Comparison of ENCODE assay signal across 18 mouse cellular contexts in the genomic region with DNA sequence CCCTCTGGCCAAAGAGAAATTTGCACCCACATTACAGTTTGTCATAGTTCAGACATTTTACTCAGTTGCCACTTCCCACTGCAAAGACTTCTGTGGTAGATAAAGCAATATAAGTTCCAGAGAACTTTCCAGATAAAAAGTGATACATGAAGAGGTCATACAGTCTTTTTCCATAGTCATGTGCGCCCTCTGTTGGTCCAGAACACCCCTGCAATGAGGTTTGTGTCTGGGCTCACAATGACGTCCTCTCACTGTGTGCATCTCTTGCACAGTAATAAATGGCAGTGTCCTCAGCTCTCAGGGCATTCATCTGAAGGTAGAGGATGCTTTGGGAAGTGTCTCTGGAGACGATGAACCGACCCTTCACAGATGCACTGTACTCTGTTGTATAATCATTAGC.
A peak's percentile ranks its signal among the peaks of the same experiment; 100 is the strongest.
DNase-seq lines count a peak whose midpoint lies in the region; ATAC-seq and TF ChIP-seq lines count a peak whose summit lies in the region.
"Had no signal": no experiment of that assay in that cellular context is flagged by ENCODE, and none has a peak within 500 bp of the region (broad histone marks: within the 10 kb centered on the region; RNA-seq: fewer than 3 reads in every experiment).

No protein-coding gene starts in this region.

- no peak overlapping the region for H3K27ac ChIP-seq in liver, postnatal 0 days (ENCODE audit: low read depth)
- no peak overlapping the region for H3K27ac ChIP-seq in stomach, postnatal 0 days (replicated peaks)
- H3K27ac ChIP-seq: hindbrain, embryonic 10.5 days; neural tube, embryonic 13.5 days had no signal

- H3K4me3 ChIP-seq in liver, postnatal 0 days (ENCODE audit: low read depth, low read length): no peak overlapping the region
- H3K4me3 ChIP-seq in stomach, postnatal 0 days (ENCODE audit: low read depth, low read length): no peak overlapping the region
- H3K4me3 ChIP-seq: hindbrain, embryonic 10.5 days; neural tube, embryonic 13.5 days had no signal

- peak; percentile 26 for TF ChIP-seq CTCF in liver, postnatal 0 days (IDR thresholded peaks at IDR 0.05; ENCODE audit: low read depth)
- TF ChIP-seq CTCF in stomach, postnatal 0 days (IDR thresholded peaks at IDR 0.05; ENCODE audit: low read depth): 0 out of 2 replicates have a peak, but pooled peaks have one; percentile 17

- no peaks in the 10 kb centered on the region for H3K27me3 ChIP-seq in liver, postnatal 0 days (ENCODE audit: insufficient read depth, low read length)
- H3K27me3 ChIP-seq in stomach, postnatal 0 days (ENCODE audit: control insufficient read depth, insufficient read depth, low read length): no peaks in the 10 kb centered on the region
- H3K27me3 ChIP-seq: neural tube, embryonic 13.5 days had no signal

- DNase-seq in CD4-positive, CD25-positive, alpha-beta regulatory T cell, adult 2 months (ENCODE audit: low read depth, low spot score): peak; percentile 20
- no peak for DNase-seq in liver, postnatal 0 days
- no peak for DNase-seq in liver
- DNase-seq in R1 (ENCODE audit: low read depth, low spot score): peak; percentile 50
- DNase-seq in stomach, postnatal 0 days (ENCODE audit: low spot score): no peak
- no peak for DNase-seq in gastrocnemius, postnatal 25 days
- DNase-seq in adrenal gland, adult 8-10 months: no peak
- DNase-seq: adrenal gland, postnatal 36 days; cerebellum, adult 2 months; gastrocnemius, postnatal 14 days; right cerebral cortex, postnatal 14 days; thymus, postnatal 25 days had no signal

- WGBS in liver, postnatal 0 days (ENCODE audit: insufficient replicate concordance): 27% methylated on average over 4 of the region's 4 CpGs
- 28% methylated on average over 4 of the region's 4 CpGs for WGBS in stomach, postnatal 0 days

- no peak overlapping the region for H3K4me2 ChIP-seq in liver, postnatal 0 days (ENCODE audit: low read depth, low read length)
- H3K4me2 ChIP-seq in stomach, postnatal 0 days (replicated peaks; ENCODE audit: low read depth): no peak overlapping the region
- H3K4me2 ChIP-seq: liver, embryonic 11.5 days; neural tube, embryonic 13.5 days had no signal

- no peaks in the 10 kb centered on the region for H3K36me3 ChIP-seq in liver, postnatal 0 days (replicated peaks; ENCODE audit: insufficient read depth, low read length)
- H3K36me3 ChIP-seq in stomach, postnatal 0 days (ENCODE audit: control insufficient read depth, insufficient read depth, low read length): no peaks in the 10 kb centered on the region
- H3K36me3 ChIP-seq: hindbrain, embryonic 10.5 days; neural tube, embryonic 13.5 days had no signal

- H3K9me3 ChIP-seq in liver, postnatal 0 days (ENCODE audit: low read length): no peaks in the 10 kb centered on the region
- no peaks in the 10 kb centered on the region for H3K9me3 ChIP-seq in stomach, postnatal 0 days (ENCODE audit: control insufficient read depth, low read length)

- ATAC-seq in CD4-positive, CD25-positive, alpha-beta regulatory T cell, adult 4 months: no peak
- no peak for ATAC-seq in liver, postnatal 0 days
- ATAC-seq in stomach, postnatal 0 days (ENCODE audit: low FRiP score, low TSS enrichment): no peak
- ATAC-seq: activated CD4-positive, CD25-positive, alpha-beta regulatory T cell, adult 4 months; inflammation-experienced regulatory T-cells, adult 6 months had no signal

- no peak overlapping the region for H3K9ac ChIP-seq in liver, postnatal 0 days (replicated peaks)
- H3K9ac ChIP-seq in stomach, postnatal 0 days (ENCODE audit: low read length): no peak overlapping the region
- H3K9ac ChIP-seq: neural tube, embryonic 13.5 days had no signal

- TF ChIP-seq EP300 in liver, postnatal 0 days (IDR thresholded peaks at IDR 0.05; ENCODE audit: low read depth): no peak
- TF ChIP-seq EP300 in stomach, postnatal 0 days (optimal IDR thresholded peaks at IDR 0.05): no peak

- H3K4me1 ChIP-seq in liver, postnatal 0 days (ENCODE audit: insufficient read depth): no peaks in the 10 kb centered on the region
- no peaks in the 10 kb centered on the region for H3K4me1 ChIP-seq in stomach, postnatal 0 days (replicated peaks; ENCODE audit: control insufficient read depth, insufficient read depth)
- H3K4me1 ChIP-seq: hindbrain, embryonic 10.5 days; neural tube, embryonic 13.5 days had no signal

Comparison
In these comparisons a context has a peak if more than half of its experiments do, and no peak if none do; other contexts are left out.
1. DNase-seq: peak in CD4-positive, CD25-positive, alpha-beta regulatory T cell, adult 2 months (single experiment) and R1 (single experiment); none in liver, postnatal 0 days (single experiment), liver (single experiment), stomach, postnatal 0 days (single experiment), gastrocnemius, postnatal 25 days (single experiment) and adrenal gland, adult 8-10 months (single experiment).